Comparison of ENCODE assay signal across 16 mouse cellular contexts in genomic region chr5:143467931-143468330, GRCm38 (mm10).
"Had no signal": no experiment of that assay in that cellular context is flagged by ENCODE, and none has a peak within 500 bp of the region (broad histone marks: within the 10 kb centered on the region; RNA-seq: fewer than 3 reads in every experiment).

No protein-coding gene starts in this region.

- H3K27ac ChIP-seq: kidney, postnatal 0 days; layer of hippocampus, adult 2 months; limb, embryonic 10.5 days; limb, embryonic 13.5 days; liver, embryonic 15.5 days; midbrain, embryonic 13.5 days had no signal

- H3K4me3 ChIP-seq: layer of hippocampus, adult 2 months; limb, embryonic 10.5 days; limb, embryonic 13.5 days; liver, embryonic 15.5 days; midbrain, embryonic 13.5 days had no signal

- H3K9ac ChIP-seq: limb, embryonic 13.5 days; liver, embryonic 15.5 days; midbrain, embryonic 13.5 days had no signal

- ATAC-seq: intestine, embryonic 16.5 days; midbrain, embryonic 13.5 days had no signal

- H3K9me3 ChIP-seq: limb, embryonic 10.5 days; limb, embryonic 13.5 days; liver, embryonic 15.5 days; midbrain, embryonic 13.5 days had no signal

- DNase-seq: kidney, adult 2 months; kidney, postnatal 25 days; layer of hippocampus, adult 9-11 months; lung, adult 2 months; lung, postnatal 14 days; lung, postnatal 4 days; thymus, adult 2 months; thymus, postnatal 14 days; thymus, postnatal 4 days had no signal

- H3K27me3 ChIP-seq: limb, embryonic 13.5 days; liver, embryonic 15.5 days; midbrain, embryonic 13.5 days had no signal

- H3K4me2 ChIP-seq: limb, embryonic 13.5 days; liver, embryonic 15.5 days; midbrain, embryonic 13.5 days had no signal
